Mouse (Mus musculus): ENCODE results near the gene Tctex1d2. TPM values are rescaled to one million over a fixed set of nuclear protein-coding genes. Genes with fewer than 3 reads are reported as not detected.

Tctex1d2 gene
- polyA plus RNA-seq, 1 experiment from 2014 or later: 29.3 TPM

DNA sequence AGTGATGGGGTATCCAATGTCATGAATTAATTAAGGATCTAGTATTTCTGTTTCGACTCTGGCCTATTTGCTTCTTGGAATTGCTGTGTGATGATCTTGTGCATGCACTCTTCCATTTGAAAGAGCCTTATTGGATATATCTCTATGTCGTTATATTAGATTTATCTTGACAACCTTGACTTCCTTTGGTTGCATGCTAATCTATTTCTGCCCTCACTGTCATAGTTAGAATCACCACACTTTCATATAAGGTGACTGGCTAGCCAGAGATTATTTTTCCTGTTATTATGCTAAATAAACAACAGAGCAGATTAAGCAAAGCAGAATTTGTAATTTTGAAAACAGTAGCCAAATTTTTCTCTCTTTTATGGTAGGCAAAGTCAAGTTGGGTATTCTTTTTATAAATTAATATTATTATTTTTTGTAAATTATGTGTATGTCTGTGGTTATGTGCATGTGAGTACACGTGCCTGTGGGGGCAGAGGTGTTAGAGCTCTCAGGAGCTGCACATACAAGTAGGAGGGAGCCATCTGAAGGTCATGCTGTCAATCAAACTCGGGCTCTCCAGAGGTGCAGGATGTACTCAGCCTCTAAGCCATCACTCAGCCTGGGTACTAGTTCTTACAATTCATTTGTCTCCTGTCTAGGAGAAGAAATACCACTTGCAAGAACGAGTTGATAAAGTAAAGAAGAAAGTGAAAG is 50.1 kb downstream of the Tctex1d2 start:
- H3K27me3 ChIP-seq (ENCODE audit: control insufficient read depth, insufficient read depth, low read length): no peaks in the 10 kb centered on the region
- H3K9me3 ChIP-seq (ENCODE audit: control insufficient read depth, low read length): no peaks in the 10 kb centered on the region
- WGBS: 61% methylated on average over 5 of the region's 5 CpGs
- peaks cover 62% of the 10 kb centered on the region for H3K36me3 ChIP-seq (ENCODE audit: control insufficient read depth, insufficient read depth, low read length)
- H3K4me1 ChIP-seq (ENCODE audit: control insufficient read depth in 2 of 2, insufficient read depth in 2 of 2, low read length in 2 of 2): no peaks in the 10 kb centered on the region
- H3K27ac ChIP-seq (replicated peaks in 1 of 2; ENCODE audit: control insufficient read depth in 1 of 2, insufficient read depth in 1 of 2, low read depth in 2 of 2, low read length in 2 of 2): no peak overlapping the region
- no peak overlapping the region for H3K9ac ChIP-seq (ENCODE audit: low read length)
- no peak overlapping the region for H3K4me2 ChIP-seq (ENCODE audit: low read length)
- no peak overlapping the region for H3K4me3 ChIP-seq (ENCODE audit: control insufficient read depth in 1 of 2, insufficient read depth in 1 of 2, low read depth in 1 of 2, low read length in 2 of 2)
- no peak for ATAC-seq (ENCODE audit: insufficient number of reproducible peaks, insufficient read depth, low FRiP score, low read depth)

DNA sequence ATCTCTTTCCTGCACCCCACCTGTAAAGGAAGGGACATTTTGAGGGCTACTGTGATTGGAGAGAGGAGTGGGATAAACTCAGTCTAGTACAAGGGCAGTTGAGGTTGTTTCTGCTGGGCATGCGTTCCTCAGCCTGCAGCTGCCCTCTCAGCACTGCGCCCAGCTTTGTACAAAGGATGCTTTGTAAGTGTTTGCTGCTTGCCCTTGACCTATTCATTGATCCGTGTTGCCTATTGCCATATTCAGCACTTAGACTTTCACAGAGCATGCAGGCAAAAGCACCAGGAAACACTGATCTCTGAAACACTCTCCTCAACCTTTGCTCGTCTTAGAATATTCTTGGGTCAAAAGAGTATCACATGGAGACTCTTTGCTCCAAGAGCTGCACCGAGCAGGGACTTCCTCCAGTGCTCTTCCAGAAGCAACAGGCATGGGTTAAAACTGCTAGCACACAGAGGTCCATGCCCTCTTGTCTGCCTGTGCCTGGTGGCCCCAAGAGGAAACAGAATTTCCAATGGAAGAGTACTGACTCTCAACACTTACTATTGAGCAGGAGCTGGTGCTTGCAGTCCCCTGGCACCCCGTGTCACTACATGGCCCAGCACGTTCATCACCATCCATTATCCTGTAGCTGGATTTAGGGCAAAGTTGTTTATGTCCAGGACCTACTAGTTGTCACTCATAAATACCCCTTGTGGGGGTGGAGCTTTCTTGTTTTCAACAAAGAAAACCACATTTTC is 52.9 kb downstream of the Tctex1d2 start:
- Histone ChIP-seq H3K9me3 (ENCODE audit: control insufficient read depth, low read length) (no peaks in the 10 kb centered on the region), H3K27me3 (ENCODE audit: control insufficient read depth, insufficient read depth, low read length) (no peaks in the 10 kb centered on the region), H3K36me3 (ENCODE audit: control insufficient read depth, insufficient read depth, low read length) (peaks cover 40% of the 10 kb centered on the region), H3K27ac (replicated peaks in 1 of 2; ENCODE audit: control insufficient read depth in 1 of 2, insufficient read depth in 1 of 2, low read depth in 2 of 2, low read length in 2 of 2) (no peak overlapping the region), H3K4me2 (ENCODE audit: low read length) (no peak overlapping the region), H3K9ac (ENCODE audit: low read length) (no peak overlapping the region), H3K4me3 (ENCODE audit: control insufficient read depth in 1 of 2, insufficient read depth in 1 of 2, low read depth in 1 of 2, low read length in 2 of 2) (no peak overlapping the region), H3K4me1 (ENCODE audit: control insufficient read depth in 2 of 2, insufficient read depth in 2 of 2, low read length in 2 of 2) (peaks cover 2 to 9% of the 10 kb centered on the region in 2 experiments; a peak in 3 of 4 replicates)
- no peak for ATAC-seq (ENCODE audit: insufficient number of reproducible peaks, insufficient read depth, low FRiP score, low read depth)
- WGBS: 87% methylated on average over 7 of the region's 7 CpGs

DNA sequence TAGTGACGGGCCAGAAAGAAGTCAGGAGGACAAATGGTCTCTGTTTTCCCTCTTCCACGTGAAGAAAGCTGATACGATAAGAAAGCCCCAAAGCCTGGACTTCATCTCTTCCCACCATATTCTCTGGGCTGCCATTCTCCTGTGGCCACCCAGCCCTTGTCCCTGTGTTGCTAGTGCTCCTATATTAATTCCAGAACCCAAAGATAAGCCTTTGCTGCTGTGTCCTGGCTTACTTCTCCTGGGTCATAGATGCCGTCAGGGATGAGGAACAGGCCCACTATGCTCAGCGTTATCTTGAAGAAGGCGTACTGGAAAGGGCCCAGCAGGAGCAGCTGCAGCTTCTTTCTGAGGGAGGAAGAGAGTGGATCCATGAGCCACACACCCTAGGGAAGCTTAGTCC is 57.8 kb downstream of the Tctex1d2 start:
- Histone ChIP-seq H3K27ac (replicated peaks in 1 of 2; ENCODE audit: control insufficient read depth in 1 of 2, insufficient read depth in 1 of 2, low read depth in 2 of 2, low read length in 2 of 2) (peak overlapping the region in 1 of 2 experiments; percentile 28; a peak in 1 of 4 replicates), H3K4me2 (ENCODE audit: low read length) (no peak overlapping the region), H3K9me3 (ENCODE audit: control insufficient read depth, low read length) (no peaks in the 10 kb centered on the region), H3K9ac (ENCODE audit: low read length) (no peak overlapping the region), H3K27me3 (ENCODE audit: control insufficient read depth, insufficient read depth, low read length) (no peaks in the 10 kb centered on the region), H3K4me1 (ENCODE audit: control insufficient read depth in 2 of 2, insufficient read depth in 2 of 2, low read length in 2 of 2) (peaks cover 6 to 18% of the 10 kb centered on the region in 2 experiments; a peak in 3 of 4 replicates), H3K4me3 (ENCODE audit: control insufficient read depth in 1 of 2, insufficient read depth in 1 of 2, low read depth in 1 of 2, low read length in 2 of 2) (no peak overlapping the region), H3K36me3 (ENCODE audit: control insufficient read depth, insufficient read depth, low read length) (peaks cover 12% of the 10 kb centered on the region)
- 18% methylated on average over 6 of the region's 6 CpGs for WGBS
- peak; percentile 63; the same call in 1 of the 2 replicates for ATAC-seq (ENCODE audit: insufficient number of reproducible peaks, insufficient read depth, low FRiP score, low read depth)

Other genes with a start within 250 kb of the Tctex1d2 start
- gene Bex6, start 239.9 kb upstream of the Tctex1d2 start, polyA plus RNA-seq (2014; fragmentation: Nextera tagmentation; extraction: Ambion mirVana): not detected in 2 replicates
- gene Fbxo45, start 172.5 kb upstream of the Tctex1d2 start, polyA plus RNA-seq (2014; fragmentation: Nextera tagmentation; extraction: Ambion mirVana): 12.9 and 13.0 TPM in 2 replicates
- 10.9 and 11.5 TPM in 2 replicates for gene Wdr53, start 172.5 kb upstream of the Tctex1d2 start, polyA plus RNA-seq (2014; fragmentation: Nextera tagmentation; extraction: Ambion mirVana)
- gene Smco1, start 148.2 kb upstream of the Tctex1d2 start, polyA plus RNA-seq (2014; fragmentation: Nextera tagmentation; extraction: Ambion mirVana): 0.14 TPM in 1 of 2 replicates, not detected in the other
- 18.1 and 18.8 TPM in 2 replicates for gene Rnf168, start 142.2 kb upstream of the Tctex1d2 start, polyA plus RNA-seq (2014; fragmentation: Nextera tagmentation; extraction: Ambion mirVana)
- 19.4 and 21.8 TPM in 2 replicates for gene Ubxn7, start 87.4 kb upstream of the Tctex1d2 start, polyA plus RNA-seq (2014; fragmentation: Nextera tagmentation; extraction: Ambion mirVana)
- 0.16 TPM in 1 of 2 replicates, not detected in the other for gene Tm4sf19, start 19.2 kb upstream of the Tctex1d2 start, polyA plus RNA-seq (2014; fragmentation: Nextera tagmentation; extraction: Ambion mirVana)
- 47.4 and 48.7 TPM in 2 replicates for gene Pcyt1a, start 11.2 kb downstream of the Tctex1d2 start, polyA plus RNA-seq (2014; fragmentation: Nextera tagmentation; extraction: Ambion mirVana)
- 1.1 and 1.4 TPM in 2 replicates for gene Slc51a, start 68.2 kb downstream of the Tctex1d2 start, polyA plus RNA-seq (2014; fragmentation: Nextera tagmentation; extraction: Ambion mirVana)
- not detected in 2 replicates for gene Zdhhc19, start 76.6 kb downstream of the Tctex1d2 start, polyA plus RNA-seq (2014; fragmentation: Nextera tagmentation; extraction: Ambion mirVana)
- 48.6 and 57.2 TPM in 2 replicates for gene Tfrc, start 189.2 kb downstream of the Tctex1d2 start, polyA plus RNA-seq (2014; fragmentation: Nextera tagmentation; extraction: Ambion mirVana)
- 6.7 and 7.3 TPM in 2 replicates for gene Tnk2, start 224.2 kb downstream of the Tctex1d2 start, polyA plus RNA-seq (2014; fragmentation: Nextera tagmentation; extraction: Ambion mirVana)

Measured in heart, embryonic 14.5 days (tissue).